Mouse (Mus musculus) erythroid progenitor cell, adult 5-6 weeks (primary cell): Measurements from ENCODE around the gene Mrpl34. TPM values are rescaled to one million over a fixed set of nuclear protein-coding genes. Genes with fewer than 3 reads are reported as not detected.

Experiments used
- total RNA-seq, 2 experiments: library from RNA; stranded (forward) in 1 of 2; stranded (reverse) in 1 of 2; fragments of 150-400 nt in 1 of 2; fragments of 186-747, 209-891 nt in 1 of 2; gene quantifications; 2 replicates each; pipeline versions ENCODE4 v1.2.3 to v1.2.4; 2015 to 2017; ENCODE audit warnings: low replicate concordance in 2 of 2

Gene Mrpl34
- total RNA-seq, 2 experiments from 2014 or later = 14.1 to 23.1 TPM

Other genes starting within 250 kb of the Mrpl34 start
- 26.3 and 29.3 TPM in 2 replicates for gene Myo9b, start 192.2 kb upstream of the Mrpl34 start, total RNA-seq (2015; ENCODE audit: low replicate concordance)
- 23.4 and 32.3 TPM in 2 replicates for gene Myo9b, start 192.2 kb upstream of the Mrpl34 start, total RNA-seq (2017; ENCODE audit: low replicate concordance)
- gene Haus8, start 192.0 kb upstream of the Mrpl34 start, total RNA-seq (2015; ENCODE audit: low replicate concordance) = 36.4 and 49.9 TPM in 2 replicates
- gene Haus8, start 192.0 kb upstream of the Mrpl34 start, total RNA-seq (2017; ENCODE audit: low replicate concordance) = 69.7 and 109 TPM in 2 replicates
- 46.1 and 99.8 TPM in 2 replicates for gene Use1, start 98.1 kb upstream of the Mrpl34 start, total RNA-seq (2015; ENCODE audit: low replicate concordance)
- gene Use1, start 98.1 kb upstream of the Mrpl34 start, total RNA-seq (2017; ENCODE audit: low replicate concordance) = 48.1 and 59.2 TPM in 2 replicates
- gene Ocel1, start 93.7 kb upstream of the Mrpl34 start, total RNA-seq (2015; ENCODE audit: low replicate concordance) = 1.7 and 13.7 TPM in 2 replicates
- 10.4 and 10.7 TPM in 2 replicates for gene Ocel1, start 93.7 kb upstream of the Mrpl34 start, total RNA-seq (2017; ENCODE audit: low replicate concordance)
- gene Nr2f6, start 83.0 kb upstream of the Mrpl34 start, total RNA-seq (2015; ENCODE audit: low replicate concordance) = not detected in 2 replicates
- 1.4 and 6.7 TPM in 2 replicates for gene Nr2f6, start 83.0 kb upstream of the Mrpl34 start, total RNA-seq (2017; ENCODE audit: low replicate concordance)
- gene Ushbp1, start 69.2 kb upstream of the Mrpl34 start, total RNA-seq (2015; ENCODE audit: low replicate concordance) = not detected in 2 replicates
- 0.64 TPM in 1 of 2 replicates, not detected in the other for gene Ushbp1, start 69.2 kb upstream of the Mrpl34 start, total RNA-seq (2017; ENCODE audit: low replicate concordance)
- 35.0 and 51.6 TPM in 2 replicates for gene Babam1, start 68.1 kb upstream of the Mrpl34 start, total RNA-seq (2015; ENCODE audit: low replicate concordance)
- 22.3 and 44.8 TPM in 2 replicates for gene Babam1, start 68.1 kb upstream of the Mrpl34 start, total RNA-seq (2017; ENCODE audit: low replicate concordance)
- 208 and 222 TPM in 2 replicates for gene Ankle1, start 58.9 kb upstream of the Mrpl34 start, total RNA-seq (2015; ENCODE audit: low replicate concordance)
- gene Ankle1, start 58.9 kb upstream of the Mrpl34 start, total RNA-seq (2017; ENCODE audit: low replicate concordance) = 343 and 473 TPM in 2 replicates
- gene Abhd8, start 1.3 kb upstream of the Mrpl34 start, total RNA-seq (2015; ENCODE audit: low replicate concordance) = 1.3 and 1.4 TPM in 2 replicates
- gene Abhd8, start 1.3 kb upstream of the Mrpl34 start, total RNA-seq (2017; ENCODE audit: low replicate concordance) = 3.0 and 4.5 TPM in 2 replicates
- gene Dda1, start 4.2 kb downstream of the Mrpl34 start, total RNA-seq (2015; ENCODE audit: low replicate concordance) = 23.9 and 35.7 TPM in 2 replicates
- gene Dda1, start 4.2 kb downstream of the Mrpl34 start, total RNA-seq (2017; ENCODE audit: low replicate concordance) = 17.8 and 18.1 TPM in 2 replicates
- gene Ano8, start 21.0 kb downstream of the Mrpl34 start, total RNA-seq (2015; ENCODE audit: low replicate concordance) = not detected in 2 replicates
- 0.13 TPM in 1 of 2 replicates, not detected in the other for gene Ano8, start 21.0 kb downstream of the Mrpl34 start, total RNA-seq (2017; ENCODE audit: low replicate concordance)
- 2.1 and 4.0 TPM in 2 replicates for gene Gtpbp3, start 23.1 kb downstream of the Mrpl34 start, total RNA-seq (2015; ENCODE audit: low replicate concordance)
- 0.83 and 4.0 TPM in 2 replicates for gene Gtpbp3, start 23.1 kb downstream of the Mrpl34 start, total RNA-seq (2017; ENCODE audit: low replicate concordance)
- not detected in 2 replicates for gene Plvap, start 46.8 kb downstream of the Mrpl34 start, total RNA-seq (2015; ENCODE audit: low replicate concordance)
- gene Plvap, start 46.8 kb downstream of the Mrpl34 start, total RNA-seq (2017; ENCODE audit: low replicate concordance) = not detected in 2 replicates
- not detected in 2 replicates for gene Ccdc194, start 60.8 kb downstream of the Mrpl34 start, total RNA-seq (2015; ENCODE audit: low replicate concordance)
- not detected in 2 replicates for gene Ccdc194, start 60.8 kb downstream of the Mrpl34 start, total RNA-seq (2017; ENCODE audit: low replicate concordance)
- gene Bst2, start 72.5 kb downstream of the Mrpl34 start, total RNA-seq (2015; ENCODE audit: low replicate concordance) = 7.6 TPM in 1 of 2 replicates, not detected in the other
- gene Bst2, start 72.5 kb downstream of the Mrpl34 start, total RNA-seq (2017; ENCODE audit: low replicate concordance) = 15.1 and 28.2 TPM in 2 replicates
- 7.6 and 9.6 TPM in 2 replicates for gene Mvb12a, start 78.0 kb downstream of the Mrpl34 start, total RNA-seq (2015; ENCODE audit: low replicate concordance)
- 2.1 and 4.5 TPM in 2 replicates for gene Mvb12a, start 78.0 kb downstream of the Mrpl34 start, total RNA-seq (2017; ENCODE audit: low replicate concordance)
- not detected in 2 replicates for gene Tmem221, start 93.9 kb downstream of the Mrpl34 start, total RNA-seq (2015; ENCODE audit: low replicate concordance)
- not detected in 2 replicates for gene Tmem221, start 93.9 kb downstream of the Mrpl34 start, total RNA-seq (2017; ENCODE audit: low replicate concordance)
- gene Nxnl1, start 101.6 kb downstream of the Mrpl34 start, total RNA-seq (2015; ENCODE audit: low replicate concordance) = not detected in 2 replicates
- not detected in 2 replicates for gene Nxnl1, start 101.6 kb downstream of the Mrpl34 start, total RNA-seq (2017; ENCODE audit: low replicate concordance)
- gene Slc27a1, start 103.9 kb downstream of the Mrpl34 start, total RNA-seq (2015; ENCODE audit: low replicate concordance) = 1.1 and 1.7 TPM in 2 replicates
- gene Slc27a1, start 103.9 kb downstream of the Mrpl34 start, total RNA-seq (2017; ENCODE audit: low replicate concordance) = not detected in 2 replicates
- gene Pgls, start 127.2 kb downstream of the Mrpl34 start, total RNA-seq (2015; ENCODE audit: low replicate concordance) = 31.4 and 36.9 TPM in 2 replicates
- gene Pgls, start 127.2 kb downstream of the Mrpl34 start, total RNA-seq (2017; ENCODE audit: low replicate concordance) = 14.8 and 31.8 TPM in 2 replicates
- 54.1 and 135 TPM in 2 replicates for gene Fam129c, start 132.7 kb downstream of the Mrpl34 start, total RNA-seq (2015; ENCODE audit: low replicate concordance)
- gene Fam129c, start 132.7 kb downstream of the Mrpl34 start, total RNA-seq (2017; ENCODE audit: low replicate concordance) = 7.4 and 32.9 TPM in 2 replicates
- 5.9 and 19.5 TPM in 2 replicates for gene Colgalt1, start 146.0 kb downstream of the Mrpl34 start, total RNA-seq (2015; ENCODE audit: low replicate concordance)
- 9.2 and 11.0 TPM in 2 replicates for gene Colgalt1, start 146.0 kb downstream of the Mrpl34 start, total RNA-seq (2017; ENCODE audit: low replicate concordance)
- not detected in 2 replicates for gene Unc13a, start 206.8 kb downstream of the Mrpl34 start, total RNA-seq (2015; ENCODE audit: low replicate concordance)
- gene Unc13a, start 206.8 kb downstream of the Mrpl34 start, total RNA-seq (2017; ENCODE audit: low replicate concordance) = not detected in 2 replicates
- gene Jak3, start 211.3 kb downstream of the Mrpl34 start, total RNA-seq (2015; ENCODE audit: low replicate concordance) = 2.1 and 5.4 TPM in 2 replicates
- gene Jak3, start 211.3 kb downstream of the Mrpl34 start, total RNA-seq (2017; ENCODE audit: low replicate concordance) = 0.68 and 0.90 TPM in 2 replicates
- gene Insl3, start 224.3 kb downstream of the Mrpl34 start, total RNA-seq (2015; ENCODE audit: low replicate concordance) = 3.6 TPM in 1 of 2 replicates, not detected in the other
- not detected in 2 replicates for gene Insl3, start 224.3 kb downstream of the Mrpl34 start, total RNA-seq (2017; ENCODE audit: low replicate concordance)
- 12.2 and 12.3 TPM in 2 replicates for gene B3gnt3, start 236.8 kb downstream of the Mrpl34 start, total RNA-seq (2015; ENCODE audit: low replicate concordance)
- gene B3gnt3, start 236.8 kb downstream of the Mrpl34 start, total RNA-seq (2017; ENCODE audit: low replicate concordance) = 10.9 and 14.4 TPM in 2 replicates